Mouse (Mus musculus): ENCODE measurements around the gene Gm20479. TPM values are rescaled to one million over a fixed set of nuclear protein-coding genes. Genes with fewer than 3 reads are reported as not detected.

Gene Gm20479
- polyA plus RNA-seq, 1 experiment from 2014 or later = not detected

DNA sequence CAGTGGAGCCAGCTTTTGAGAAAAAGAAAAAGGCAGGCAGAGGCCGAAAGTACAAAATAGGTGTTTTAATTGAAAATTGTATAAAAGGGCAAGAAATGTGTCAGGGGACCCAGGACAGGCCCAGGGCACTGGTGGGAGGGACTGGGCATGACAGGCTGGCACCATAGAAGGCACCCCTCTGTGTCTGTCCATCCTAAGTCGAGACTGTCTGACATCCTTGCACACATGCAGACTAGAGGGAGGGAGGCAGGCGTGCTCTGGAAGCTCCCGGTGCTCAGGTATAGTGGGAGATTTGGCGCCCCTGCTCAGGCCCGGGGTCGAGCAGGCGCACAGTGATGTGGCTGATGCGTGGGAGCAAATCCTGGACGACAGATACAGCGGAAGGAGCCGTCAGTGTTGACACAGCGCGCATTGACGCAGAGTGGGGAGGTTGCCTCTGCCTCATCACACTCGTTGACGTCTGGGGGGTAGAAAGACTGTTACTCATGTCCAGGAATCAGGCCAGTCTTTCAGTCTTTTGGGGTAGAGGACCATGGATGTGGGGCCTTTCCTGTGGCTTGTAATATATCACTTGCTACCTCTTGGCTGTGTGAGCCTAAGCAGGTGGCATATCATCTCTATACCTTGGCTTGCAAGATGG, 52.0 kb downstream of the Gm20479 start:
- Histone ChIP-seq H3K9ac (no peak overlapping the region), H3K27me3 (0 out of 2 replicates have a peak, but pooled peaks cover 11% of the 10 kb centered on the region), H3K4me3 (no peak overlapping the region), H3K9me3 (replicated peaks) (no peaks in the 10 kb centered on the region), H3K4me2 (no peak overlapping the region), H3K36me3 (ENCODE audit: poor library complexity, severe bottlenecking) (no peaks in the 10 kb centered on the region), H3K4me1 (peaks cover 6% of the 10 kb centered on the region), H3K27ac (no peak overlapping the region)
- no peak for ATAC-seq
- WGBS = 91% methylated on average over 17 of the region's 17 CpGs

Other genes starting within 250 kb of the Gm20479 start
- gene Cyp2f2, start 237.5 kb downstream of the Gm20479 start, polyA plus RNA-seq (2015; fragmentation: Nextera tagmentation; extraction: Ambion mirVana) = not detected in 2 replicates
- 0.17 TPM in 1 of 2 replicates, not detected in the other for gene Cyp2t4, start 203.7 kb downstream of the Gm20479 start, polyA plus RNA-seq (2015; fragmentation: Nextera tagmentation; extraction: Ambion mirVana)
- gene Egln2, start 190.6 kb downstream of the Gm20479 start, polyA plus RNA-seq (2015; fragmentation: Nextera tagmentation; extraction: Ambion mirVana) = 86.9 and 87.3 TPM in 2 replicates
- gene Rab4b, start 178.5 kb downstream of the Gm20479 start, polyA plus RNA-seq (2015; fragmentation: Nextera tagmentation; extraction: Ambion mirVana) = 77.4 and 80.0 TPM in 2 replicates
- not detected in 2 replicates for gene Gm21983, start 176.3 kb downstream of the Gm20479 start, polyA plus RNA-seq (2015; fragmentation: Nextera tagmentation; extraction: Ambion mirVana)
- gene Mia, start 176.3 kb downstream of the Gm20479 start, polyA plus RNA-seq (2015; fragmentation: Nextera tagmentation; extraction: Ambion mirVana) = 4.3 and 6.2 TPM in 2 replicates
- 4.2 and 4.4 TPM in 2 replicates for gene BC024978, start 161.6 kb downstream of the Gm20479 start, polyA plus RNA-seq (2015; fragmentation: Nextera tagmentation; extraction: Ambion mirVana)
- 269 and 280 TPM in 2 replicates for gene Snrpa, start 161.1 kb downstream of the Gm20479 start, polyA plus RNA-seq (2015; fragmentation: Nextera tagmentation; extraction: Ambion mirVana)
- 4.6 and 5.4 TPM in 2 replicates for gene Itpkc, start 128.8 kb downstream of the Gm20479 start, polyA plus RNA-seq (2015; fragmentation: Nextera tagmentation; extraction: Ambion mirVana)
- 22.3 and 25.5 TPM in 2 replicates for gene Coq8b, start 124.4 kb downstream of the Gm20479 start, polyA plus RNA-seq (2015; fragmentation: Nextera tagmentation; extraction: Ambion mirVana)
- gene Numbl, start 99.0 kb downstream of the Gm20479 start, polyA plus RNA-seq (2015; fragmentation: Nextera tagmentation; extraction: Ambion mirVana) = 31.1 and 32.3 TPM in 2 replicates
- gene Ltbp4, start 19.7 kb downstream of the Gm20479 start, polyA plus RNA-seq (2015; fragmentation: Nextera tagmentation; extraction: Ambion mirVana) = 10.5 and 13.4 TPM in 2 replicates
- 85.4 and 89.3 TPM in 2 replicates for gene Shkbp1, start 1.4 kb downstream of the Gm20479 start, polyA plus RNA-seq (2015; fragmentation: Nextera tagmentation; extraction: Ambion mirVana)
- 0.43 and 0.71 TPM in 2 replicates for gene Sptbn4, start 90.3 kb upstream of the Gm20479 start, polyA plus RNA-seq (2015; fragmentation: Nextera tagmentation; extraction: Ambion mirVana)
- 16.8 and 17.3 TPM in 2 replicates for gene Blvrb, start 90.6 kb upstream of the Gm20479 start, polyA plus RNA-seq (2015; fragmentation: Nextera tagmentation; extraction: Ambion mirVana)
- 18.8 and 19.2 TPM in 2 replicates for gene Sertad3, start 116.3 kb upstream of the Gm20479 start, polyA plus RNA-seq (2015; fragmentation: Nextera tagmentation; extraction: Ambion mirVana)
- gene Sertad1, start 129.5 kb upstream of the Gm20479 start, polyA plus RNA-seq (2015; fragmentation: Nextera tagmentation; extraction: Ambion mirVana) = 8.5 and 8.7 TPM in 2 replicates
- 1.5 and 1.8 TPM in 2 replicates for gene Prx, start 141.9 kb upstream of the Gm20479 start, polyA plus RNA-seq (2015; fragmentation: Nextera tagmentation; extraction: Ambion mirVana)
- 0.50 and 0.56 TPM in 2 replicates for gene Hipk4, start 165.8 kb upstream of the Gm20479 start, polyA plus RNA-seq (2015; fragmentation: Nextera tagmentation; extraction: Ambion mirVana)
- gene Pld3, start 195.8 kb upstream of the Gm20479 start, polyA plus RNA-seq (2015; fragmentation: Nextera tagmentation; extraction: Ambion mirVana) = 68.2 and 72.8 TPM in 2 replicates
- gene 2310022A10Rik, start 195.8 kb upstream of the Gm20479 start, polyA plus RNA-seq (2015; fragmentation: Nextera tagmentation; extraction: Ambion mirVana) = 35.1 and 36.5 TPM in 2 replicates
- 75.2 and 82.2 TPM in 2 replicates for gene Akt2, start 234.1 kb upstream of the Gm20479 start, polyA plus RNA-seq (2015; fragmentation: Nextera tagmentation; extraction: Ambion mirVana)

All from forebrain, embryonic 13.5 days (tissue).